Mouse (Mus musculus) myocyte (in vitro differentiated cells): Measurements from ENCODE around the gene Ttll5.

Source experiments
- CEBPB ChIP-seq: IDR thresholded peaks from 2 replicates; pipeline ENCODE4 v1.6.1; 2011; ENCODE audit warnings: mild to moderate bottlenecking, moderate library complexity; ENCODE audit not compliant: poor library complexity, insufficient read depth, severe bottlenecking
- E2F4 ChIP-seq: IDR thresholded peaks from one replicate; pipeline ENCODE4 v1.6.1; 2011; ENCODE audit warnings: mild to moderate bottlenecking, control low read depth, moderate library complexity; ENCODE audit not compliant: insufficient read depth
- MAX ChIP-seq: IDR thresholded peaks from one replicate; pipeline ENCODE4 v1.6.1; 2011; ENCODE audit warnings: low read depth, mild to moderate bottlenecking, control low read depth
- MYOD1 ChIP-seq, 3 experiments: IDR thresholded peaks; one replicate each; pipeline ENCODE4 v1.6.1; 2011; ENCODE audit warnings: control low read depth in 2 of 3, low read depth in 2 of 3, mild to moderate bottlenecking in 2 of 3, moderate library complexity in 1 of 3; ENCODE audit not compliant: insufficient read length in 2 of 3, control insufficient read depth in 1 of 3
- MYOG ChIP-seq, 3 experiments: IDR thresholded peaks; one replicate each; pipeline ENCODE4 v1.6.1; 2011; ENCODE audit warnings: control low read depth in 2 of 3, low read depth in 2 of 3, mild to moderate bottlenecking in 2 of 3; ENCODE audit not compliant: insufficient read length in 2 of 3, control insufficient read depth in 1 of 3, insufficient read depth in 1 of 3
- POLR2A ChIP-seq: IDR thresholded peaks from one replicate; pipeline ENCODE4 v1.6.1; 2011; ENCODE audit warnings: low read depth, mild to moderate bottlenecking, control low read depth, moderate library complexity; ENCODE audit not compliant: insufficient read length
- POLR2AphosphoS2 ChIP-seq: IDR thresholded peaks from one replicate; pipeline ENCODE4 v1.6.1; 2011; ENCODE audit warnings: low read depth, control low read depth; ENCODE audit not compliant: insufficient read length
- SRF ChIP-seq: IDR thresholded peaks from one replicate; pipeline ENCODE4 v1.6.1; 2011; ENCODE audit warnings: low read depth; ENCODE audit not compliant: control insufficient read depth, insufficient read length
- TCF12 ChIP-seq: IDR thresholded peaks from one replicate; pipeline ENCODE4 v1.6.1; 2011; ENCODE audit warnings: mild to moderate bottlenecking, control low read depth; ENCODE audit not compliant: poor library complexity, insufficient read depth, severe bottlenecking
- USF1 ChIP-seq: IDR thresholded peaks from one replicate; pipeline ENCODE4 v1.6.1; 2011; ENCODE audit warnings: low read depth, mild to moderate bottlenecking, control low read depth, moderate library complexity

GRCm38 (mm10) chr12:86078553-86079201 lies 254.2 kb downstream of the Ttll5 start, which contains the start of gene Tgfb3:
- TF ChIP-seq MAX = peak; percentile 31
- TF ChIP-seq POLR2A = peak; percentile 77
- no peak for TF ChIP-seq USF1
- no peak for TF ChIP-seq MYOD1 (IDR thresholded peaks at IDR 0.05; ENCODE audit: control insufficient read depth in 1 of 3, insufficient read length in 2 of 3, low read depth in 2 of 3)
- TF ChIP-seq TCF12 = no peak
- TF ChIP-seq E2F4 = no peak
- TF ChIP-seq POLR2AphosphoS2 = peak; percentile 82
- TF ChIP-seq MYOG (IDR thresholded peaks at IDR 0.05; ENCODE audit: control insufficient read depth in 1 of 3, insufficient read depth in 1 of 3, insufficient read length in 2 of 3, low read depth in 2 of 3) = no peak
- TF ChIP-seq CEBPB = no peak
- TF ChIP-seq SRF = no peak
